Mouse (Mus musculus): Measurements from ENCODE around the gene Msto1. TPM values are rescaled to one million over a fixed set of nuclear protein-coding genes. Genes with fewer than 3 reads are reported as not detected.

Msto1 gene
- polyA plus RNA-seq, 1 experiment from 2014 or later, result 13.4 TPM

DNA sequence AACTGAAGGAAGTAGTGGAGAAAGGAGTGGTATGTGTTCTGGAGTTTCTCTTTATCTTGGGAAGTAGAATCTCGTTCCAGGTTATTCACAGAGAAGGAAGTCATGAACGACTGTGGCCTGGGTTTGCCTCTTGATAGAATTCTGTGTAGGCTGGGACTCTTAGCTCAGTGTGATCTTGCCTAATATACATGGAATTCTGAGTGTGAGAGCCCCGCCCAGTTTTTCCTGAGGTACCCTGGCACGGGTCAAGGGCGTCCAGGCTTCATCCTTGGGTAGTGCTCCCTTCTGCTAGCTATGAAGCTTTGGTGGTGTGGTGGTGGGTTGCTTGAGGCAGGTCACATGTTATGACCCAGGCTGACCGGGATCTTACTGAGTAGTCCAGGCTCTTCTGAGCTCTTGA is 58.0 kb downstream of the Msto1 start:
- Histone ChIP-seq H3K4me3 (ENCODE audit: inconsistent target) (no peak overlapping the region), H3K36me3 (ENCODE audit: inconsistent target) (peaks cover 67% of the 10 kb centered on the region), H3K79me2 (ENCODE audit: inconsistent target) (no peaks in the 10 kb centered on the region), H3K27ac (no peak overlapping the region)
- 91% methylated on average over 6 of the region's 6 CpGs for WGBS (ENCODE audit: missing documents)

Other genes starting within 250 kb of the Msto1 start
- gene Khdc4, start 228.2 kb downstream of the Msto1 start, polyA plus RNA-seq (2018), result 23.7 to 38.1 TPM (median 25.0 TPM) in 3 replicates
- 63.4 to 99.3 TPM (median 90.4 TPM) in 3 replicates for gene Rit1, start 197.2 kb downstream of the Msto1 start, polyA plus RNA-seq (2018)
- gene Syt11, start 138.8 kb downstream of the Msto1 start, polyA plus RNA-seq (2018), result 6.1 to 6.8 TPM (median 6.2 TPM) in 3 replicates
- gene Gon4l, start 78.8 kb downstream of the Msto1 start, polyA plus RNA-seq (2018), result 12.9 to 14.5 TPM (median 13.8 TPM) in 3 replicates
- gene Ash1l, start 36.6 kb upstream of the Msto1 start, polyA plus RNA-seq (2018), result 11.3 to 14.9 TPM (median 12.2 TPM) in 3 replicates
- 20.8 to 37.1 TPM (median 35.9 TPM) in 3 replicates for gene Dap3, start 37.2 kb upstream of the Msto1 start, polyA plus RNA-seq (2018)
- 8.1 to 14.4 TPM (median 11.2 TPM) in 3 replicates for gene Rusc1, start 179.3 kb upstream of the Msto1 start, polyA plus RNA-seq (2018)
- gene Gm43738, start 187.1 kb upstream of the Msto1 start, polyA plus RNA-seq (2018), result not detected in 3 replicates
- gene Fdps, start 188.0 kb upstream of the Msto1 start, polyA plus RNA-seq (2018), result 31.5 to 168 TPM (median 106 TPM) in 3 replicates
- not detected in 3 replicates for gene Pklr, start 222.1 kb upstream of the Msto1 start, polyA plus RNA-seq (2018)
- gene Hcn3, start 246.2 kb upstream of the Msto1 start, polyA plus RNA-seq (2018), result 0.11 to 0.20 TPM (median 0.15 TPM) in 3 replicates

All from macrophage (primary cell).